Mouse (Mus musculus) left cerebral cortex, adult 8-10 months (tissue): ENCODE measurements around the gene Olfr818. TPM values are rescaled to one million over a fixed set of nuclear protein-coding genes. Genes with fewer than 3 reads are reported as not detected.
"Not testable (repeated sequence)": the region's sequence is repeated elsewhere in the genome, so short reads cannot be mapped to it uniquely, and the experiment has no call there.

ENCODE experiments used
- DNase-seq, 2 experiments: peaks; one replicate each; pipeline ENCODE4 v3.0.0; 2022; ENCODE audit warnings: low spot score in 2 of 2
- total RNA-seq, 4 experiments: library from RNA; stranded (reverse); gene quantifications; 2 replicates each; pipeline ENCODE4 v1.2.4; 2022

Gene Olfr818
- not detected for total RNA-seq

DNA sequence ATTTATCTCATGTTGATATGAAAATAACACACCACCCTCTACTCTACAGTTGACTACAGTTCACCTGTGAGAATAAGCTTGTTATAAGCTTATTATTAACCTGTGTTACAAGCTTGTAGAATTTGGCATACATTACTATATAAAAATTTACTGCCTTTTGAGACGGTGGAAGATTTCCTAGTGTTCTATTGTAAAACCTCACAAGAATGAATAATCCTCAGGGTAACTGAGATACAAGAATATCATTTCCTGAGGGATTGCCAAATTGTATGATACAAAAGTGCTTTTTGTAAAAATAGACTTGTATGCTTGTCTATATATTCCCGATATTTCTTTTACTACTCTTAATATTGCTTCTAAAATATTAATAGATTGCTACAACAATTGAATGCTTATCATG lies at the start of gene Olfr818:
TSS of gene Olfr818 (minus strand) at position 101 of the 400 bp plus-strand sequence.
- no peak for DNase-seq

GRCm38 (mm10) chr10:129984962-129985361 lies 36.1 kb upstream of the Olfr818 start, which contains the start of gene Gm10310:
Gene Gm10310, minus strand, starts transcription at chr10:129985062.
- not testable (repeated sequence) for DNase-seq

DNA sequence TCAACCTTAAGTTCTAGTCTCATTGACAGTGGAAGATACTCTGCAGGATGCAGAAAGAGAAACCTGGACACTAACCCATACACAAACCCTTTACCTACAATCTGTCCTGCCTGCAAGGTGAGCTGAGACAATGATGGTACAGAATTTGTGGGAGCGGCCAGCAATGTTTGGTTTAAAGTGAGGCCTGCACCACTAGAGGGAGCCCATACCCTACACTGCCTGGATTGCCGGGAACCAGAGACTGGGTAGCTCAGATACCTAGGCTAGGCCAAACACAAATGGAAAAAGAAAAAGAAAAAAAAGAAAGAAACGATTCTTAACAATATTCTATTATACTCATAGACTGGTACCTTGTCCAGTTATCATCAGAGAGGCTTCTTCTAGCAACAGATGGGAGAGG lies 33.0 kb upstream of the Olfr818 start:
- not testable (repeated sequence) for DNase-seq

DNA sequence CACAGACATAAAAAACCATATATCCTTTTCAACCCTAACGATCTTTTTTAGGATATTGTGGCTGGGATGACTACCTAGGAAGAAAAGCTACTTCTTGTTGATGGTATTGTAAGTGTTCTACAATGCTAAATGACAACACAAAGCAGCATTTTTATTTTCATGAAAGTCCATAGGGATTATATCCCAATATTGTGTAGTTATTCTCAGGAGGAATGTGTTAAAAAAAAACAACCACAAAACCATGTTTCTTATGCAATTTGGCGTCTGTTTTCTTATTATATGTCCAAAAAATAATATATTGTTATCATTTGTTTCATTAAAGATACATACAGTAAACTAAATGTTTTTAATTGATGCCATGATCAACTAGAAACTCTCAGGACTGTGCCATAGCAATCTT lies 27.1 kb upstream of the Olfr818 start, which contains the start of gene Olfr247:
TSS of gene Olfr247 (minus strand) at position 101 of the 400 bp plus-strand sequence.
- not testable (repeated sequence) for DNase-seq

- not testable (repeated sequence) for DNase-seq
Observed at GRCm38 (mm10) chr10:129972994-129973393, 24.1 kb upstream of the Olfr818 start.

- DNase-seq, result not testable (repeated sequence)
Observed at GRCm38 (mm10) chr10:129967166-129967565, 18.3 kb upstream of the Olfr818 start, which contains the start of gene Olfr819. Gene Olfr819, minus strand, starts transcription at chr10:129967266.

DNA sequence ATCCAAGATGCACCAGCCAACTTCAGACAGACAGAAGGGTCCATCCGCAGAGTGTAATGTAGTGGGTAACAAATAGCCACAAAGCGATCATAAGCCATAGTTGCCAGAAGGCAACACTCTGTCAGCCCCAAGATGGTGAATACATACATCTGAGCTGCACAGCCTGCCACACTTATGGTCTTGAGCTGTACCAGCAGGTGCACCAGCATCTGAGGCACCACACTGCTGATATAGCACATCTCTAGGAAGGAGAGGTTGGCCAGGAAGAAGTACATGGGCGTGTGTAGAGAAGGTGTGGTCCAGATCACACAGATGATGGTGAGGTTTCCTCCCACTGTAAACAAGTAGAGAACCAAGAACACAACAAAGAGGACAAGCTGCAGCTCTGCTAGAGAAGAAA lies 17.3 kb upstream of the Olfr818 start:
- not testable (repeated sequence) for DNase-seq

DNA sequence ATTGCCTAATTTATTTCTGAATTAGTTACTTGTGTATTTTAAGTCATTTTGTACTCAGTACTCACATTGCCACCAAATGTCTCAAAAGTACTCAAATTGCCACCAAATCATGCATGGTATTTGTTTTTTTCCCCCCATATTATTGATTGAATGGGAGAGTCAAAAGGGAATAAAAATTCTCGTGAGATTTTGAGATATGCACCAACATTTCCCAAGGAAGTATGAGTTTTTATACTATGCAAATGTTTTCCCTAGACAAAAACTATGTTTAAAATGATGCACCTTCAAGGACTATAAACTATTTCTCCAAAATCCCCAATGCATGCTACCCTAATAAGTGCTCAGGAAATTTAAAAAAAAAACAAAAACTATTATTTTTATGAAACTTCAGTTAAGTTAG lies 33.4 kb downstream of the Olfr818 start, which contains the start of gene Olfr816:
TSS of gene Olfr816 (minus strand) at position 101 of the 400 bp plus-strand sequence.
- DNase-seq, result no peak

DNA sequence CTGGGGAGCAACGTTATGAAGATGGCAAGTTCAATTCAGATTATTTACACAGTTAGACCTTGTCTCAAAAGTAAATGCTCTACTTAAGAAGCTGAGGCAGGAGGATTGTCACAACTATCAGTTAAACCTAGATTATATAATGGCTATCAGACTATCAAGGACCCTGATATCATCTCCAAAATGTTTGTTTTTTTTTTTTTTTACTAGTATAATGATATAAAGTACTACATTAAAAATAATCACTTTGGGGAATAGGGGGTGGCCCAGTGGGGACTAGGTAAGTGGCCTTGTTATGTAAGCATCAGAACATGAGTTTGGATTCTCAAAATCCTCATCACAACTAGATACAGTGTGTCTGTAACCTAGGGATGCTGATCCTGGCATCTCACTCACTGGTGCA lies 43.1 kb downstream of the Olfr818 start, which contains the start of gene Olfr815:
TSS of gene Olfr815 (minus strand) at position 101 of the 400 bp plus-strand sequence.
- not testable (repeated sequence) for DNase-seq

Other genes starting within 250 kb of the Olfr818 start
- not detected for gene Olfr804, start 245.9 kb downstream of the Olfr818 start, total RNA-seq
- gene Olfr805, start 219.7 kb downstream of the Olfr818 start, total RNA-seq, result not detected
- not detected for gene Olfr806, start 207.2 kb downstream of the Olfr818 start, total RNA-seq
- gene Olfr807, start 191.3 kb downstream of the Olfr818 start, total RNA-seq, result not detected
- gene Olfr808, start 183.6 kb downstream of the Olfr818 start, total RNA-seq, result not detected
- gene Olfr809, start 174.5 kb downstream of the Olfr818 start, total RNA-seq, result not detected
- not detected for gene Olfr810, start 154.2 kb downstream of the Olfr818 start, total RNA-seq
- not detected for gene Olfr811, start 144.7 kb downstream of the Olfr818 start, total RNA-seq
- not detected for gene Olfr812, start 103.0 kb downstream of the Olfr818 start, total RNA-seq
- not detected for gene Olfr813, start 93.7 kb downstream of the Olfr818 start, total RNA-seq
- not detected for gene Olfr814, start 69.2 kb downstream of the Olfr818 start, total RNA-seq
- not detected for gene Olfr815, start 43.2 kb downstream of the Olfr818 start, total RNA-seq
- gene Olfr816, start 33.5 kb downstream of the Olfr818 start, total RNA-seq, result not detected
- not detected for gene Olfr819, start 18.2 kb upstream of the Olfr818 start, total RNA-seq
- gene Olfr247, start 27.0 kb upstream of the Olfr818 start, total RNA-seq, result not detected
- not detected for gene Gm10310, start 36.0 kb upstream of the Olfr818 start, total RNA-seq
- gene Olfr820, start 63.5 kb upstream of the Olfr818 start, total RNA-seq, result not detected
- not detected for gene Olfr821, start 81.2 kb upstream of the Olfr818 start, total RNA-seq
- gene Olfr822, start 122.1 kb upstream of the Olfr818 start, total RNA-seq, result not detected
- gene Olfr823, start 166.3 kb upstream of the Olfr818 start, total RNA-seq, result not detected
- gene Olfr824, start 180.9 kb upstream of the Olfr818 start, total RNA-seq, result not detected
- gene Olfr825, start 217.7 kb upstream of the Olfr818 start, total RNA-seq, result not detected
- not detected for gene Olfr826, start 235.1 kb upstream of the Olfr818 start, total RNA-seq